Mouse (Mus musculus) brain, embryonic 14.5 days (tissue): ENCODE results near the gene Vav2. TPM values are rescaled to one million over a fixed set of nuclear protein-coding genes. Genes with fewer than 3 reads are reported as not detected.

ENCODE experiments used
- DNase-seq: peaks from one replicate; pipeline ENCODE4 v3.0.0-alpha.2; 2011; ENCODE audit warnings: low read depth
- CTCF ChIP-seq: fragments of 200-500 bp; IDR thresholded peaks from 2 replicates; pipeline ENCODE4 v1.5.1; 2012; ENCODE audit warnings: inconsistent platforms, mild to moderate bottlenecking, moderate library complexity, borderline replicate concordance; ENCODE audit not compliant: insufficient read depth, insufficient read length; ENCODE audit errors: extremely low read depth
- POLR2A ChIP-seq: fragments of 200-500 bp; IDR thresholded peaks from 2 replicates; pipeline ENCODE4 v1.6.1; 2012; ENCODE audit warnings: mild to moderate bottlenecking, inconsistent platforms, borderline replicate concordance; ENCODE audit not compliant: poor library complexity, insufficient read depth, insufficient read length, severe bottlenecking; ENCODE audit errors: extremely low read depth
- polyA plus RNA-seq: library from polyadenylated mRNA; depleted of rRNA; stranded (reverse); fragments of >200 nt; gene quantifications from 2 replicates; pipeline ENCODE4 v1.2.3, GENCODE M21; 2012

Gene Vav2
- polyA plus RNA-seq, 1 experiment: 55.0 TPM

- TF ChIP-seq CTCF: no peak
- TF ChIP-seq POLR2A: no peak
- no peak for DNase-seq
Measured at GRCm38 (mm10) chr2:27400083-27400482, 26.8 kb downstream of the Vav2 start.

DNA sequence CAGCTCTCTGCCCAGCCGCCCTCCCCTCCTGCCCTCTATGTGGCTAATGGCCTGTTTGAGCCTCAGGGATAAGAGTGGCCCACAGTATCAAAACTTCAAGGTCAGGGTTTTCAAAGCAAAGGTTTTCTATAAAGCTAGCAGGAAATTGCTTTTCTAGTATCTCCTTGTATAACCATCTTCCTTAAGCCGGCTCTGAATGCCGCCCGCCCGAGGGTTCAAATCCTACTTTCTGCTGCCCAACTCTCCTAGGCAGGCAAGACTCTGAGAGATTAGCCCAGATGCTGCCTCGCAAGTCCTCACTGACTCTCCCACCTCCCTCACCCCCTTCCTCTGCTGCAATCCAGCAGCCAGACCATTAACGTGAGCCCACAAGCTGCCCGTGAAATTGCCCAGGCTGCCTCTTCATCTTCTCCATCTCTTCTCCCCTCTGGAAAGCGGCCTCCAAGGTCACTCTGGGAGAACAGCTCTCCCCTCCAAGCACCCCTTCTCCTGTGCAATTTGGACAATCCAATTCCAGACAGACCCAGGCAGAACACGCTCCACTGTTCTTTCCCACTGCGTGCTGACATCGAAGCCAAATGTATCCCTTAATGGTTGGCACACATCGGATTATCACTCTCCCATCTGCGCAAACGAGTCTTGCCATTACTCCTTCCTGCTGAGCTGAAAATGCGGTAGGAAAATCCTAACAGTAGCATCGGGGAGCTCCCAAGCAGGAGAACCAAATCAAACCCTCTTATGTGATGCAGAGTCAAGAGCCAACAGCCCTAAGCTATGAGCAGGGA is 30.0 kb downstream of the Vav2 start:
- no peak for TF ChIP-seq CTCF
- no peak for TF ChIP-seq POLR2A
- peak; percentile 64 for DNase-seq

DNA sequence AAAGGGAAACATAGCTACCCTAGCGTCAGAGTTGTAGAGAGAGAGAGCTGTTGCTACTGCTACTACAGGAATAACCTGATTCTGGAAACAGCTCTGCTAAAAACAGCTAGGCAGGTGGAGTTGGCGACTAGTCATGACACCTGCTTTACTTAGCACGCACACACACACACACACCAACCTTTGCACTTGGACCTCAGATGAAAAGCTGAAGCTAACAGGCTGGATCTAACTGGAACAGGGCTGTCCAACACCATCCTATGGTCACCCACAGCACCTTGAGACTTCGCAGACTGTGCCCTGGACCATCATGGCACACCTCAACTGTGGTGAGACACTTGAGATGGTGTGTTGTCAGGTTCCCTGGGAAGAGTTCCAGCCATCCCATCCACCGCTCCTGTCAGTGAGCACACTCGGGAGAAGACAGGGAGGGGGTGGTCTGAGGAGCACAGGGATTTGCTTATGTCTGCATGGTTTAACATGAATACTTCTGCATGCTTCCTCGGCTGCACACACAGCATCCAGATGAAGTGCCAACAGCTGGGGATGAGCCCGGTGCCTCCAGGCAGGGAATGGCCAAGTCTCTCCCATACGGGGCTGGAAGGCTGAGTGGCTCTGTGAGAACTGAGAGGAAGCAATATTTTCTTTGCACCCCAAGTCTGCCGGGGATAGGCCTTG is 32.5 kb downstream of the Vav2 start:
- TF ChIP-seq CTCF (no peak), POLR2A (no peak)
- peak; percentile 64 for DNase-seq

DNA sequence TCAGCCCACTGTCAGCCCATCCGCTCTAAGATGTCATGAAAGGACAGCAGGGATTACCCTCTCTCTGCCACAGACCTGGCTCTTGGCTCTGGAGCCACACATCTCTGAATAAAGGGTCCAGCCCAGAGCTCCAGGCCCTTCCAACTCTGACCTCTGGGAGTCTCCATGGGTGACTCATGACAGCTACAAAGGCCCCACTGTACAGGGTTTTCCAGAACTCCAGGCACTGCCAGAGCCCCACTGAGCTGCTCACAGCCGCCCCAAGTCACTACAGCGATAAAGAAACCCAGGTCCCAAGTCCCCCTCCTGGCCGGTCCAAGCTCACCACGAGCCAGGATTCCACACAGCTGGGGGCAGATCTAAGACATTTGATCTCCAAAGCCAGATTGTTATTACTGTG is 34.6 kb downstream of the Vav2 start:
- TF ChIP-seq POLR2A: no peak
- TF ChIP-seq CTCF: no peak
- no peak for DNase-seq

GRCm38 (mm10) chr2:27390775-27391174 is 36.1 kb downstream of the Vav2 start:
- TF ChIP-seq CTCF: no peak
- no peak for TF ChIP-seq POLR2A
- DNase-seq: no peak

GRCm38 (mm10) chr2:27390325-27390724 is 36.5 kb downstream of the Vav2 start:
- no peak for DNase-seq
- no peak for TF ChIP-seq POLR2A
- no peak for TF ChIP-seq CTCF

DNA sequence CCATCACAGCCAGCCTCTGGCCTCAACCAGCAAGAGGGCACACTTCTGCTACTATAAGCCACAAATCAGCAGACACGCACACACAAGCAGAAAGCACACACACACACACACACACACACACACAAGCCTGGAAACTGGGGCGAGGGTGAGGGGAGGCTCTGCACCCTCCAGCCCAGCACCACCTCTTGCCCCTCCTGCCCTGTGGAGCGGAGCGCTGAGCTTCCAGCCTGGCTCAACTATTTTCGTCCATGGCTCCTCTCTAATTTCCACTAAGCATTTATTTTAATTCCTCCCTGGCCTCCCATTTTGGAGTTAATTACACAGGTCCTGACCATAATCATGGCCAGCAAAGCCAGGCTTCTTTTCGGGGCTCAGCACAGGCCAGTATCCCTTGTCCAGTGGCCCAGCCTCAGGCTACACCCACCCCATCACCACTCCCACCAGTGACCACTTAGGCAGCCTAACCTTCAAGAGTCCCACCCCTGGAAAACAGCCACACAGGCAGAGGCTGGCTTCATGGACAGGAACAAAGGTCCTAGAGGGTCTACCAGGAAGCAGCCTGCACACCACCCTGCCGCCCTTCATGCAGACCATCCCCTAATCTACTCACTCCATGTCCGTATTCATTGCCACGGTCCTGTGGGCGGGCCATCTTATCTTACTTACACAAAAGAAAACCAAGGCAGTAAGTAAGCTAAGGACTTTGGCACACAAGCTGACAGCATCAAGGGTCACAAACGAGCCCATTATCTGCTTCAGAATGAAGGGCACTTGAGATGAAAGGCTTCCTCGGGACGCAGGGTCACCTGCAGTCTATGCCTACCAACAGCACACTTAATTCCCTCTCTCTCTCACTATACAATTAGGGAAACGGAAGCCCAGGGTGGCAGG is 37.3 kb downstream of the Vav2 start:
- TF ChIP-seq CTCF (no peak), POLR2A (no peak)
- peak; percentile 31 for DNase-seq

- DNase-seq: no peak
- TF ChIP-seq CTCF (peak; percentile 17; the same call in 1 of the 2 replicates), POLR2A (no peak)
Measured at GRCm38 (mm10) chr2:27387209-27387608, 39.6 kb downstream of the Vav2 start.

DNA sequence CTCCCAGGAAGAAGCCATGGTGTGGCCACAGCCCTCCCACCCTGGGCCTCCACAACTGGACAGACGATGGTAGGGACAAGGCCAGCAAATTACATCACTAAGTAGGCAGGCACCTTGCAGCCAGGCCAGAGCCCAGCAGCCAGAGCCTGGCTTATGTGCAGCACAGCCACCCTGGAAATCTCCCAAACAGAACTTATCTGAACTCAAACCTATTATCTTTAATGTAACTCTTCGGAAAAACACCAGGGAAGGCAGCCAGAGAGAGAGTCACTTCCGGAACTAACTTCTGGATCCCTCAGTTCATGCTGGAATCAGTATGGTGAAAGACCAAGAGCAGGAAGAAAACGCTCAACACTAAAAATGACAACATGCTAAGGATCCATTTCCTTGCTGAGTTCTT is 45.1 kb downstream of the Vav2 start:
- DNase-seq: no peak
- TF ChIP-seq CTCF (no peak), POLR2A (no peak)

GRCm38 (mm10) chr2:27381254-27381653 is 45.6 kb downstream of the Vav2 start:
- DNase-seq: no peak
- no peak for TF ChIP-seq CTCF
- TF ChIP-seq POLR2A: no peak

- TF ChIP-seq POLR2A (no peak), CTCF (no peak)
- no peak for DNase-seq
Measured at GRCm38 (mm10) chr2:27377876-27378275, 49.0 kb downstream of the Vav2 start.
